Mouse (Mus musculus): ENCODE measurements around the gene Itpr1.

The Itpr1 gene

DNA sequence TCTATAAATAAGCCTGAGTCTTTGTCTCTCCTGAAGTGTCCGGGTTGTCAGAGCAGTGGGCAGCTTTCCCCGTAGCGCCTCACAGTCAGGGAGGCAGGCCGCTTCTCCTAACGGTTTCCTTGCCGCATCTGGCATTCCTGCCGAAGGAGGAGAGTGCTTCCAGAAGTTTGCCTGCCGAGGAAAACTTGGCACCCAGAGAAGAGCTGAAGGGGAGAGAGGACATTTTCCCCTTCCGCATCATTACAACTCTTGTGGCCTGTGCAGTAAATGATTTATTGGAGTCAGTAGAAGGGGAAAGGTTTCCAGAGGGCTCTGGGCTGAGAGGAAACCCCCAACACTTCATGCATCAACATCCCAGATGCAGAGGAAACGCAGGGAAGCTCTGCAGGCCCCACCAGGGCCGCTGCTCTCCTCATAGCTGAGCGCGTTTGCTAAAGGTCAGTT is 22.8 kb downstream of the Itpr1 start:
- in situ Hi-C loops (cut with MboI; ENCODE audit: low pct_unique_long_range_greater_than_20kb in 1 of 2, low sequenced_read_pairs in 2 of 2, unreplicated experiment in 1 of 2) = no loop called here

DNA sequence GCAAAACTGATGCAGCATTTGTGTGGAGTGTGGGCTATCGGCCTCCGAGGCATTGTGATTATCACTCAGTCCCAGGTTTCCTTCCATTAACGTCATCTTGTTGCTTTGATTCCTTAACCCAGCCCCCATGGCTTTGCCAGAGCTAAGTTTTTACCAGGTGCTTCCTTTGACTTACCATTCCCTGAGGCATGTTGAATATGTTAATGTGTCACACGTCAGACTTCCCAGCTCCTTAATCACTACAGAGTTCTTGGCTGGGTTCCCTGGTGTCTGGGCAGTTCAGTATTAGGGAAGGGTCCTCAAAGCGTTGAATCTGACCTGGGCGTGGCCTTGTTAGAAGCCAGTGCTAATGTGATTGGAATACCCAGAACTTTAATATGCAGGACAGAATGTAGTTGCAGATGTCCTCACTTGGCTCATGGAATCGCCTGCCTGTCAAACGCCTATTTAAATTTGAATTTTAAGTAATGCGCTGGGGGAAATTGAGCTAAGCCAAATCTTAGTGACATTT is 23.6 kb downstream of the Itpr1 start:
- in situ Hi-C loops (cut with MboI; ENCODE audit: low pct_unique_long_range_greater_than_20kb in 1 of 2, low sequenced_read_pairs in 2 of 2, unreplicated experiment in 1 of 2) = no loop called here

DNA sequence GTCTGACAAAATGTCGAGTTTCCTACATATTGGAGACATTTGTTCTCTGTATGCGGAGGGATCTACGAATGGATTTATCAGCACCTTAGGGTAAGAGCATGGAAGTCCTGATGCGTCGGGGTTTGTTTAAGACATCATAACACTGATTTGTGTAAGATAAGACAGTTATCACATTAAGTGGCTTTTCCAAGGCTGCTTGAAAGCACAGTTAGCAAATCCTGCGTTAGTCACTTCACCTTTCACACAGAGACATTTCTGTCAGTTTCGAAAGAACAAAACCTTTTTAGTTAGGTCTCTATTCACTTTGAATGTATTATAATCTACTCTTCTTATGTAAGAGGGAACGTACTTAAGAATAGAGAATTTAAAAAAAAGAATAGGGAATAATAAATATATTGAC is 24.1 kb downstream of the Itpr1 start:
- in situ Hi-C loops (cut with MboI; ENCODE audit: low pct_unique_long_range_greater_than_20kb in 1 of 2, low sequenced_read_pairs in 2 of 2, unreplicated experiment in 1 of 2) = no loop called here

DNA sequence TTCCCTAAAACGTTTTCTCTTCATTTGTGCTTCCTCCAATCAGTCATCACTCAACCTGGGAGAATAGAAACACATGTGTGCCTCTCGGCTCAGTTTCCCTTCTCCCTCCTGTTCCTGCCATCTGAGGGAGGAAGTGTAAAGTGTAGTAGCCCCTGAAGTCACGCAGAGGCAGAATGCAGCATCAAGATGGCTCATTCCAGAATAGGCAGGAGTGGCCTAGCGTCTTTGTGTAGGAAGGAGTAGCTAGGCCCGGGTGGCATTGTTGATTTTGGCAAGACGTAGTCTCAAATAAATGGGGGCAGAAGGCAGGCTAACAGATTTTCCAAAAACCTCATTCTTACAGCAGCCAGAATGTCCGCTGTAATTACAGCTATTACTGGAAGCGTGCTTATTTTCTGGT is 24.7 kb downstream of the Itpr1 start:
- in situ Hi-C loops (cut with MboI; ENCODE audit: low pct_unique_long_range_greater_than_20kb in 1 of 2, low sequenced_read_pairs in 2 of 2, unreplicated experiment in 1 of 2) = no loop called here

DNA sequence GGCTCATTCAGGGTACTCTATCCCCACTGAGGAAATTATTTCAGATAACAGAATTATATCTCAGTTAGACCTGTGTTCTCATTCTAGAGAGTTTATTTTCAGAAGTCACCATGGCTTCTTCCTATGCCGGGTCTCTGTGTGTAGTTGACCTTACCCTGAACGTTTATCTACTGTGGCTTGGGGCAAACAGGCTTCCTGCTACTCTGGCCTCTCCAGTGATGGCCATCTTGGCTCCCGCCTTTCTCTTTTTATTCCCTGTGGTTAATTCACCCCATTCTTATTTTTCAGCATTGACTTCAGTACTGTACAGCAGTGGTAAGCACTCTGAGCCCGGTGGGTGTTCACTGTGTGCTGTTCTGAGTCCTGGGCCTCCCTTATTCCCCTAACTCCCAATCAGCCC is 25.1 kb downstream of the Itpr1 start:
- in situ Hi-C loops (cut with MboI; ENCODE audit: low pct_unique_long_range_greater_than_20kb in 1 of 2, low sequenced_read_pairs in 2 of 2, unreplicated experiment in 1 of 2) = no loop called here

DNA sequence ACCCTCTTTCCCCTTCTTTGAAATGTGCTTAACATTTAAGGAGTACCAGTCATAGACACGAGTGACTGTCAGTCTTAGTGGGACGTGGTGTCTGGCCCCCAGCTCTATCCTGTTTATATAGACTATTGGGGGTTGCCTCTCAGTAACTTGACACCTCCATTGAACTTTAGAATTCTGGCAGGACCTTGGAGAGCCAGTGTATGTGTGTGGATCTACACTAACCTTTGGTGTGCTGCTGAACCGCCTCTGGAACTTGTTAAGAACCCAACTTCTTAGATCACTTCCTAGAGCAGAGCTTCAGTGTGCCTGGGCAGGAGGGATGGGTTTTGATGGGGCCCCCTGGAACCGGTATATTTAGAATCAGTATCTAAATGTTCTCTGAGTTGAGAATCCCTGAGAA is 26.2 kb downstream of the Itpr1 start:
- in situ Hi-C loops (cut with MboI; ENCODE audit: low pct_unique_long_range_greater_than_20kb in 1 of 2, low sequenced_read_pairs in 2 of 2, unreplicated experiment in 1 of 2) = no loop called here

DNA sequence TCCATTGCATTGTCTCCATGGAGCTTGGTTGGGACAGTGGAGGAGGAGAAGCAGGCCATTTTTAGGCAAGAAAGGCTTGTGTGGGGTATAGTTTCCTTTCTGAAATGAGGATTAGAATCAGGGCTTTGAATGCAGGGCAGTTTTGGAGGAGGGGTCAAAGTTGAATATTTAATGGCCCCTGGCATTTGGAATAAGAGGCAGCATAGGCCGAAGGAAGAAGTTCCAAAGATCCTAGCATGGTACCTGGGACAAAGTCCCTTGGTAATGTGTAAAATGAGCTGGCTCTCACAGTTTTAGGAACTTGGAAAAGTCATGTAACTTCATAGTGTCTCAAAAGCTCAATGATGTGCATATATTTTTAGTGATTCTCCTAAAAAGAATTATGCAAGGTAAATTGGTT is 27.1 kb downstream of the Itpr1 start:
- in situ Hi-C loops (cut with MboI; ENCODE audit: low pct_unique_long_range_greater_than_20kb in 1 of 2, low sequenced_read_pairs in 2 of 2, unreplicated experiment in 1 of 2) = no loop called here

DNA sequence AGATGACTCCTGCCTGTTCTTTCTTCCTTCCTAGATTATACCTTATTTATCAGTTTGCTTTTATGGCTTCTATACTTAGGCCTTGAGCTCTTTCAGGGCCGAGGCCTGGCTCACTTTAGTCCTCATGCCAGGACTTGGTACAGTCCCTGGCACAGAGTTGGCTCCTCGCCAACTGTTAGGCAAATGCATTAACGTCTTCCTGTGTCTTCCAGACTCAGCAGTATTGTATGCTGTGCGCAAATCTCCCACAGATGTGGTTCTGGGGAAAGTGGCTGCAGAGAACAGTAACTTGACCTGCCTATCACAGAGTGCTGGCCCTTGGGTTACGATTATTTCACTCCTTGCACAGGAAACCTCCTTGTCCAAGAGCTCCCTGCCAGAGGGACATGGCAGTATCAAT is 27.9 kb downstream of the Itpr1 start:
- in situ Hi-C loops (cut with MboI; ENCODE audit: low pct_unique_long_range_greater_than_20kb in 1 of 2, low sequenced_read_pairs in 2 of 2, unreplicated experiment in 1 of 2) = no loop called here

DNA sequence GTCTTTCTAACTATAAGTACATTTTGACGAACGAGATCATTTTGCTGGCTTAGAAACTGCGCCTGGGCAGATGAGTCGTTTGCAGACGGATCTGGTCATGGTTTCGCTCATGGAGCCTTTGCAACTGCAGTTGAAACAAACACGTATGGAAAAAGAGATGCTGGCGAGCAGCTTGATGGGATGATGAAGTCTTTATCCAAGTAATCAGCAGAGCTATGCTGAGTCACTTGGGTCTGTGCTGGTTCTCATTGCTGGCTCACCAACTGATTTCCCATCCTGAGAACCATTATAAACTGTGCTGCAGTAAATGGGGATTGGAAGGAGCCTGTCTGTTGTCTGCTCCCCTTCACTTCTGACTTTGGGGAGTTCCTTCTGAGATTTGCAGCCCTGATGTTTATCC is 31.7 kb downstream of the Itpr1 start:
- in situ Hi-C loops (cut with MboI; ENCODE audit: low pct_unique_long_range_greater_than_20kb in 1 of 2, low sequenced_read_pairs in 2 of 2, unreplicated experiment in 1 of 2) = no loop called here

DNA sequence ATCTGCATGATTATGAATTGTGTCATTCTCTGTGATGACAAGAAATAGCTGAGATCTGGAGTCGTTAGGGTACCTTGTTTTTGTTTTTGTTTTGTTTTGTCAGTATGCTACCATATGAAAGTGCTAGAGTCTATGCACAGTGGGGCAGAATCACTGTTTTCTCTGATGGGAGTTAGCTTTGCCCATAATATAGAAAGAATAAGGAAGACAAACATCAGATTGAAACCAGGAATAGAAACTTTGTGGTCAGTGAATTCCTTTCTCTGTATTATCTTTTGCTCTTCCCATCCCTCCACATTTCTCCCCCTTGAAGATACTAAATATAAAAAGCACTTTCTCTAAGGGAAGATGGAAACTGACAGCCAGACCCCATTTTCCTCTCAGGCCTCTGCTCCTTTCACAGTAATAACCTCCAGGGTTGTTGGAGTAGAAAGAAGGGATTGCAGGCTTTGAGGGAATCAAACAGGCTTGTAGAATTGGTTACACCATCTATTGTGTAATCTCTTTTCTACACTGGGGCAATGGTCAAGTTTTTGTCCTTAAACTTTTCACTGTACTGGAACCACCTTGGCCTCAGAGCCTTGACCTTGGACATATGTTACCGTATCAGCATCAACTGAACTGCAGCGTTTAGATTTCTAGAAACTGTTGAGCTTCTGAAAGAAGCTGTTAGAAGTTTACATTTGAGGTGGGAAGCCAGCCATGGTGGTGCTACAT is 33.6 kb downstream of the Itpr1 start:
- in situ Hi-C loops (cut with MboI; ENCODE audit: low pct_unique_long_range_greater_than_20kb in 1 of 2, low sequenced_read_pairs in 2 of 2, unreplicated experiment in 1 of 2) = no loop called here

DNA sequence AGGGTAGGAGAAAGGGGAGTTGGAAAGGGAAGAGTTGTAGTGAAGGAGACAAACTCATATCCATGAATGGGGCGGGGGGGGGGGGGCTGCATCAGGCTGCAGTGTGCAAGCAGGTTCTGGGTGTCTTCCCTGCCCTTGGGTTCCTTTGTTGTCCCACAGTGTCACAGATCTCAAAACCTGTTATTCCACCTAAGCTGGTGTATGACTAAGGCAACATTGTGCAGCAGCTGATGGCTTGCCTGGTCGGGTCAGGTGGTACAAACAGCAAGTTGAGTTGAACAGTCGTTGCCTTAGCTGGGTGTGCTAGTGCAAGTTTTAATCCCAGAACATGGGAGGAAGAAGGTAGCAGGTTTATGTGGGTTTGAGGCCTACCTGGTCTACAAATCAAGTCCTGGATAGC is 34.3 kb downstream of the Itpr1 start:
- in situ Hi-C loops (cut with MboI; ENCODE audit: low pct_unique_long_range_greater_than_20kb in 1 of 2, low sequenced_read_pairs in 2 of 2, unreplicated experiment in 1 of 2) = no loop called here

DNA sequence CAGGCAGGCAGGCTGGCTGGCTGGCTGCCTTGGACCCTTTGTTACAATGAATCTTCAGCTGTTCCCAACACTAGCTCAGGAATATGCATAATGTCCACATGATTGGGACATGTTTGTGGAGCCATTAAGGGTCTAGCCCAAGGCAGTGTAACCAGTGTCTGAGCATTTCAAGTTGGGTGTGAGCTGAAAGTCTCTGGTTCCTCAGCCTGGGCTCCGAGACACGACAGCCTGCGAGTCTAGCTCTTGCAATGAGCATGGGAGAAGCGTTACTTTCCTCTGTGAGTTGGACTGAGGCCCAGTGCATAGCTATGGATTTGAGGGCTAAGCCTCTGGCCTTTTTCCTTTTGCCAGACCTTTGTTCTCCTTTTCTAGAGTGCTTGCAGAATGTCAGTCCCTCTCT is 35.6 kb downstream of the Itpr1 start:
- in situ Hi-C loops (cut with MboI; ENCODE audit: low pct_unique_long_range_greater_than_20kb in 1 of 2, low sequenced_read_pairs in 2 of 2, unreplicated experiment in 1 of 2) = no loop called here

DNA sequence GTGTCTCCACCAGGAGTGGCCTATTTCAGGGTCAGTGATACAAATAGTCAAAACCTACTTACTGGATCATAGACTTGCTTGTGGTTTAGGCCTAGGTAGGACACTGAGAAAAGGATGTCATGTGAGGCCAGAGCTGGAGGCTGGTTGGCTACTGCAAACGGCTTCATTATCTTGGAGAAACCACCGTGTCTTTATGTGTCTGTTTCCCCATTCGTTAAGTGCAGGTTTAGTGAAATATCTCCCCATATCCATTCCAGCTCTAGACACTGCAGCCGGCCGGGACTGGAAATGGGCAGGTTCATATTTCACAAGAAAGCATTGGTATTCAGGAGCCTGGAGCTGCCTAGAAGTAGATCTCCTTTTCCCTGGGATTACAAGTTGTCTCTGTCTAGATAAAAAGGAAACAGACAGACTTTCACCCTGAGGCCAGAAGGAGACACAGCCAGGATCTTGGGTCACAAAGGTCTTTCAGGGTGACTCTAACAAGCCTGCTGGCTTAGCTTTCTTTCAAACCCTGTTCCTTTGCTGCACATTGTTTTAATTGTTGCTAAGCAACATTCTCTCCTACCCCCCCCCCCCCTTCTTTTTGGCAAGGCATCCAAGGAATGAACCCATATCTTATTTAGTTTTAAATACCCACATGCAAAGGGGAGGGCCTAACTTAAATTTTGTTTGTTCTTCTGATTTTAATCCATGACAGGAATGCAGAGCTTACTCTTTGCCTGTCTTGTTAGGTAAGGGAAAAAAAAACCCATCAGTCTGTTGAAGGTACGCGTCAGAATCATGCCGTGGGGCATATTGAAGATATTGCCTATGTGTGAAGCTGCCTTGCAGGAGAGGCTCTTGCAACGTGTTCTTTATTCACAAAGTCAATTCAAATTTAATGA is 36.4 kb downstream of the Itpr1 start:
- in situ Hi-C loops (cut with MboI; ENCODE audit: low pct_unique_long_range_greater_than_20kb in 1 of 2, low sequenced_read_pairs in 2 of 2, unreplicated experiment in 1 of 2) = no loop called here

DNA sequence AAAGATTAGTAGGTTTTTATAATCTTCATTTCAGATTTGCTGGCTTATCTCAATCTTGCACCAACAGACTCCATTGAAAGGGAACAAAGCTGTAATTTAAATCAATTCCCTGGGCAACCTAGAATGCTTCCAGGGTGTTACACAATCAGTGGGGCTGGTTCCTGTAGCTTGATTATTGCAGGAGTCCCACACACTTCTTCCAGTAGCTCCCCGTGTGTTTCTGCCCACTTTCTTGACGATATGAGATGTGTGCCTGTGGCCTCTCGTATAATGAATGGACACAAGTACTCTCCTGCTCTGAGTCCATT is 37.0 kb downstream of the Itpr1 start:
- in situ Hi-C loops (cut with MboI; ENCODE audit: low pct_unique_long_range_greater_than_20kb in 1 of 2, low sequenced_read_pairs in 2 of 2, unreplicated experiment in 1 of 2) = no loop called here

DNA sequence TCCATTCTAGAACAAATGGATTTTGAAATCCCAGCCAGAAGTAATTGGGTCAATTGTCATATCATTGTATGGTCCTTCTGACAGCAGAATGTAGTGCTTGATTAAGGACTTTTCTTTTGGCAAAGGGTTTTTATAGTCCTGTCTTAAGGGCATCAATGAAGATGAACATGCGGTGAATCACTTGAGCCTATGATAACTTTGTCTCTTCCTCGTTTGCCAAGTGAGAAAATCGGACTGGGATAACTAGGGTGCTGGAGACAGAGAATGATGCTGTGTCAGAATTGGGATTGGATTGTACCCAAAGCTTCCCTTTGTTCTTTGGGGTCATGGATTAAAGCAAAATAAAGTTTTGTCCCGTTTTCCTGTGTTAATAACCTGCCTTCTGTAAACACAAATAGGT is 37.5 kb downstream of the Itpr1 start:
- in situ Hi-C loops (cut with MboI; ENCODE audit: low pct_unique_long_range_greater_than_20kb in 1 of 2, low sequenced_read_pairs in 2 of 2, unreplicated experiment in 1 of 2) = no loop called here

DNA sequence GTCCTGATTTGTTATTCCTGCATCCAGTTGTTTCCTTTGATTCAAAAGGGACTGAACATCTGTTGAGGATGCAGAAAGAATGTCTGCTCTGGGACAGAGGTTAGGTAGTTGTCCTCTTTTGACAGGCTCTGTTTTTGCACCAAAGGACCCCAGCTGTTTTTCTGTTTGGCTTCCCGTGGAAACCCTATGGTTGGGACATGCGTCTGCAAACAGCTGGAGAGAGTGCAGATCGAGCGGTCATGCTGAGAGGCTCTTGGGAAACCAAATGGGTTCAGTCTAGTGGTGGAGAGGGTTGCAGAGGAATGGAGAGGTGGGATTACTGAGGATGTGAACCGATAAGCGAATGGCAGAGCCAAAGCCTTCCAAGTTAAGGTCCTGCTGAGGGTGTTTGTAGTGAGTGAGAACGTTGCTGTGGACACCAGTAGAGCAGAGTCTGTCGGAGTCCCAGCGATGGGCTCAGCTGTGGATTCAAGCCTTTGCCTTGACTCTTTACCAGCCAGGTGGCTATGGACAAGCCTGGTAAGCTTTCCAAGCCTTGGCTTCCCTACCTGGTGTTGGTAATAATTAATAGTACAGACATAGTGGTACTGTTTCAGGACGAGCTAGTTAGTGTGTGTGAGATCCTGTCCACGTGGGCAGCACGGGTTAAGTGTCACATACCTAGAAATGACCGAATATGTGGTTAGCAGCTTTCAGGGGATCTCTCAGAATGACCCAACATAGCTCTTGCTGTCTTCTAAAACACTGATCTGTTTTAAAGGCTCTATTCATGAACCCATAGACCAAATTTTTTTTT is 39.9 kb downstream of the Itpr1 start:
- in situ Hi-C loops (cut with MboI; ENCODE audit: low pct_unique_long_range_greater_than_20kb in 1 of 2, low sequenced_read_pairs in 2 of 2, unreplicated experiment in 1 of 2) = no loop called here

DNA sequence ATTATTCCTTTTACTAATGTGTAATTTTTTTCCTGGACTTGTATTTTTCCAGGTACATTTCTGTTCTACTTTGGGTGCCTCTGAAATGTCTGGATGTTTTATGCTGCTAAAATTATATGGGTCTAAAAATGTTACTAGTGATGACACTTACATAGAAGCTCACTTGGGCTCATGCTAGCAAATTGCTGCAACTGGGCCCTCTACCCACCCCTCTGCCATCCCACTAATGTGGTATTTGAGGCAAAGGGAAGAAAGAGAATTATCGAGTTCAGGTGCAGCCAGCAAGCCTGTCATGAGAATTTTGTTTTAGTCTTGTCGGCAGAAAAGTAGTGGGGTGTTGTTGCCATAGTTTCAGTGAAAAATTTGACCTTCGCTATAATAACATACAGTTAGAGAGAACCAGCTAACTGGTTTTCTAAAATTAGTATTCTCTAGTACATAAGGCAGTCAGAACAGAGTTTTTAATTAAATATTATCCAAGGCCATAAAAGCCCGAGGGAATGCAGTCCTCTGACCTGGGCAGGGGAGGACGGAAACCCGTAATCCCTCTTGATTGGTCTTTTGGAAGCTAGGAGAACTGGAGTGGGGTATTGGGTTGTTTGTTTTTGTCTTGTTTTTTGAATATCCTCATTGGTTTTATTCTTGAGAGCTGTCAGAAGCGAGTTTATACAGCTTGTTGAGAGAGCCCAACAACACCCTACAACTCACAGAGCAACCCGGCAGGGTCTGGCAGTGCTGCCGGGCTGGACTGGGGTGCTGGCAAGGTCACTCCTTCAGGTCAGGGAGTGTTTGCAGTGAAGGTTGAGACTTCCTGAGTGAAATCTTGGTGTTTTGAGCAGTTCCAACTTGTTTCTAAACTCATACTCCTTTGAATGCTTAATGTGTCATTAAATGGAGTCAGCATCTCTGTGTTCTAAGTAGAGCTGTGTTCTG is 41.5 kb downstream of the Itpr1 start:
- in situ Hi-C loops (cut with MboI; ENCODE audit: low pct_unique_long_range_greater_than_20kb in 1 of 2, low sequenced_read_pairs in 2 of 2, unreplicated experiment in 1 of 2) = no loop called here

DNA sequence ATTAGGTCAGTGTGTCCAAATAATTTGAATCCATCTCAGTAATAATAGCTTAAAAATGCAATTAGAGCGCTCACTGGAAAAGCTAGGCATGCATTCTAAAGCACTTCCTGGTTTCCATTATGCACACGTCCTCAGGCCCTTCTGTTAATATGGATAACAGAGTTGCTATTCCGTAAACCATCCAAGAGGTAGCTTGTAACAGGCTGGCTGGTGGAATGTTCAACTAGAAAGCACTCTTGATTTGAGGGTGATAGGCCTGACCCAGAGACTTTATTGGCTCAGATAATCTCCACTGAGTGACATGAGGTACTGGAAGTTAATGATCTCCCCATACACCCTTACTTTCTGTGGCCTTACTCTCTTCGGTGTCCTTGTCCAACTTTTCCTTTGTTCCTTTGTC is 43.0 kb downstream of the Itpr1 start:
- in situ Hi-C loops (cut with MboI; ENCODE audit: low pct_unique_long_range_greater_than_20kb in 1 of 2, low sequenced_read_pairs in 2 of 2, unreplicated experiment in 1 of 2) = no loop called here

All from mouse embryonic stem cell (cell line).